Mouse (Mus musculus) ovary, adult 10 weeks (tissue): Measurements from ENCODE around the gene Hykk. TPM values are rescaled to one million over a fixed set of nuclear protein-coding genes. Genes with fewer than 3 reads are reported as not detected.

Experiments
- polyA plus RNA-seq: library from polyadenylated mRNA; stranded (reverse); fragments of 350-450 nt; fragmentation: Illumina TruSeq; extraction: RNeasy Lipid Tissue Mini Kit (QIAGEN cat#74804); gene quantifications from one replicate; pipeline ENCODE4 v1.2.3, GENCODE M21; 2014

Hykk gene
- polyA plus RNA-seq, result 10.4 TPM

DNA sequence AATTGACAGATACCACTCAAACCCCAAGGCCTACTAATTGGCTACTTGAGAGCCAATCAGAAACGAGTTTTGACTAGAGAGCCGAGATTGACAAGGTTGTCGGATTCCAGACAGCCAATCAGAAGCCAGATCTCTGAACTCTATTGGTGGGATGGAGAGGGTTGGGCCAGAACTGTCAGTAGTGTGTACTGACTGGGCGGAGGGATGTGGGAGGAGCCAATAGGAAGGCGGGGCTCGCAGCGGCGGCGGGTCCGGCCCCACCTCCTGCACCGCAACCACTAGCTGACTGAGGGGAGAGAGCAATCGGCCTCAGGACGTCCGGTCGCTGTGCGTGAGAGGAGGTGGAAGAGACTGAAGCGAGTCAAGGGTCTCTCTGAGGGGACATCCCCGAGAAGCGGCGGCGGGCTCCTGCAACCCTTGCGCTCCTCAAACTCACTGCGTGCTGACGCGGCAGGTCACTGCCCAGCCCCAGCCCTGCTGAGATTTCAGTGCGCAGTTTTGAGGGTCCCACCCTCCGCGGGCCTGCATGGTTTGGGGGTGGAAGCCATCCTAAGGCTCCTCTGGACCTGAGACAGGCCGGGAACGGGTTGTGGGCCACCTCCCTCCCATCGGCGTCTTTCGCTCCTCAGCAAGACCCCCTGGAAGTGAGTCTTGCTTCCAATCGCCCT is at the start of gene Hykk:
Gene Hykk (plus strand): TSS at position 274 of the 668 bp plus-strand sequence.

DNA sequence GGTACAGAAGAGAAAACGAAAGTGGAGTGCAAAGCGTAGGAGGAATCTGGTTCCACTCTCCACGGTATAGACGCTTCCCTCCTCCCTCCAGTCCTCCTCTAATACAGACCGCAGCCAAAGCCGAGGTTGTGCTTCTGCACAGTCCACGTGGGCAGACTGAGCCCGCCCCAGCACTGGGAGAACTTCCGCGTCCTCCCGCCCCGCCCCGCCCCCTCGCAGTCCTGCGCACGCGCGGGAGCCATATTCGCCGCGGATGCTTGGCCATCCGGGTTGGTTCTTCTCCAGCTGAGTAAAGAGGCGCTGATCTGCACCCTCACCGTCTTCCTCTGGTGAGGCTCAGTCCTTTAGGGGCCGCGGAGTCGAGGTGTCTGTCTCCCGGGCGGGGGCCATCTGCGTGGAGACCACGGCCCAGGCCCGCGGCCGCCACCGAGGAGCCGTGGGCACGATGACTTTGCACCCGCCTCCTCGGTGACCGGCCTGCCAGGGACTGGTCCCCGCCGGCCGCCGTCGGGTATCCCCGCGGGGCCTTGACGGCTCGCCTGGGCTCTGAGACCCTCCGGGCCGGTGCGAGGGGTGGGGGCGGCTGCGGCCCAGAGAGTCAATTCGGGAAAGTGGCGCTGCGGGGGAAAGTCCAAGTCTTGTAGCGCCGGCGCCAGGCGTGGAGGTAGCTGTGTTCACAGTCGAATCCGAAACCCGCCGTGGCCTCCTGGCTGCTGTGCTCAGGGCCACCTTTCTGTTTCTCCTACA is 33.7 kb downstream of the Hykk start, which contains the start of the genes Psma4 and AY074887:
Gene Psma4 (plus strand): TSS at position 216 of the 747 bp plus-strand sequence.
Gene AY074887 (minus strand): TSS at position 424 of the 747 bp plus-strand sequence.

DNA sequence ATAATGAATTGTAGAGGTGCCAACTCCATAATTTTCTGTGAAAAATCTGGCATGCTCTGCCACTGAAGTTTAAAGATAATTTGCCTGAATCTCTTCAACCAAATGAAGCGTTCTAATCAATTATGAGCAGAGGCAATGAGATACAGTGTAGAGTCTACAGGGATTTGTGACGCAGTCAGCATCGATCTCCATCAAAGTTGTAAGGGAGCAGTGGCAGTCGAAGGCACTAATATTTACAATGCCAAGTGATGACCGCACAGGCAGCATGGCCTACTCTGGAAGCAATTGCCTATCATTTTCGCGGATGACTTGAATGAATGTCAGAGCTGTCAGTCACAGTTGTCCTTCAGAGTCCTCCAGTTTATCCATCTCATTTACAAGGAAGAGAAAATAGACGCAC is 63.6 kb downstream of the Hykk start, which contains the start of gene Chrna5:
Gene Chrna5 (plus strand): TSS at position 207 of the 400 bp plus-strand sequence.

Other genes with a start within 250 kb of the Hykk start
- 38.8 TPM for gene Dnaja4, start 218.4 kb upstream of the Hykk start, polyA plus RNA-seq
- gene Wdr61, start 182.8 kb upstream of the Hykk start, polyA plus RNA-seq, result 99.2 TPM
- not detected for gene Crabp1, start 152.5 kb upstream of the Hykk start, polyA plus RNA-seq
- gene Ireb2, start 53.5 kb upstream of the Hykk start, polyA plus RNA-seq, result 207 TPM
- gene Psma4, start 33.5 kb downstream of the Hykk start, polyA plus RNA-seq, result 509 TPM
- gene AY074887, start 33.7 kb downstream of the Hykk start, polyA plus RNA-seq, result not detected
- gene Chrna5, start 63.6 kb downstream of the Hykk start, polyA plus RNA-seq, result not detected
- gene Chrna3, start 109.3 kb downstream of the Hykk start, polyA plus RNA-seq, result not detected
- not detected for gene Chrnb4, start 131.5 kb downstream of the Hykk start, polyA plus RNA-seq
- 176 TPM for gene Ube2q2, start 231.6 kb downstream of the Hykk start, polyA plus RNA-seq